Mouse (Mus musculus) neural tube, embryonic 14.5 days (tissue): ENCODE data around the gene Zkscan5. TPM values are rescaled to one million over a fixed set of nuclear protein-coding genes. Genes with fewer than 3 reads are reported as not detected.

Experiments used
- ATAC-seq: fragments of 200-750 bp; cut with Nextera tagmentation; 2 replicates; pipeline ENCODE4 v1.8.0; 2017; ENCODE audit warnings: low read depth, mild to moderate bottlenecking, moderate TSS enrichment, moderate library complexity
- H3K27ac ChIP-seq: fragments of 300-500 bp; sonication (generic); 2 replicates; pipeline ENCODE4 v1.5.1; 2014; ENCODE audit warnings: low read depth, mild to moderate bottlenecking, control low read depth, low read length, moderate library complexity, mixed read lengths
- H3K27me3 ChIP-seq: fragments of 300-500 bp; sonication (generic); 2 replicates; pipeline ENCODE4 v1.6.1; 2014; ENCODE audit warnings: low read length; ENCODE audit not compliant: control insufficient read depth, insufficient read depth
- H3K36me3 ChIP-seq: fragments of 300-500 bp; sonication (generic); 2 replicates; pipeline ENCODE4 v1.6.1; 2014; ENCODE audit warnings: low read length, mixed read lengths; ENCODE audit not compliant: control insufficient read depth, insufficient read depth
- H3K4me1 ChIP-seq: fragments of 300-500 bp; sonication (generic); 2 replicates; pipeline ENCODE4 v1.6.1; 2014; ENCODE audit warnings: low read length; ENCODE audit not compliant: control insufficient read depth, insufficient read depth
- H3K4me2 ChIP-seq: fragments of 300-500 bp; sonication (generic); 2 replicates; pipeline ENCODE4 v1.6.1; 2014; ENCODE audit warnings: mild to moderate bottlenecking, low read depth, low read length, control low read depth
- H3K4me3 ChIP-seq: fragments of 300-500 bp; sonication (generic); 2 replicates; pipeline ENCODE4 v1.5.1; 2014; ENCODE audit warnings: low read depth, low read length, control low read depth, mixed read lengths
- H3K9ac ChIP-seq: fragments of 300-500 bp; sonication (generic); replicated peaks from 2 replicates; pipeline ENCODE4 v1.6.1; 2014; ENCODE audit warnings: low read depth, mild to moderate bottlenecking, control low read depth, low read length, mixed read lengths
- H3K9me3 ChIP-seq: fragments of 300-500 bp; sonication (generic); 2 replicates; pipeline ENCODE4 v1.6.1; 2016; ENCODE audit warnings: low read length; ENCODE audit not compliant: control insufficient read depth
- WGBS: fragments of 180-500 bp; shearing (Covaris S2); extraction: QIAGEN DNeasy Blood & Tissue Kit; methylation state at CpG from one replicate; pipeline ENCODE4 v1.1.7; 2014; 5-methylcytosine and 5-hydroxymethylcytosine counted together
- polyA plus RNA-seq: library from polyadenylated mRNA; unstranded; fragments of >200 nt; fragmentation: Nextera tagmentation; extraction: Ambion mirVana; gene quantifications from 2 replicates; pipeline ENCODE4 v1.2.1, GENCODE M21; 2014

The Zkscan5 gene
- polyA plus RNA-seq = 13.5 and 15.4 TPM in 2 replicates

- under 1% methylated on average over 22 of the region's 22 CpGs for WGBS
- peak within 1 kb of the TSS; percentile 45 for H3K4me2 ChIP-seq
- no peaks in the 10 kb centered on the region for H3K9me3 ChIP-seq
- H3K9ac ChIP-seq = no peak within 1 kb of the TSS
- no peaks in the 10 kb centered on the region for H3K36me3 ChIP-seq
- no peaks in the 10 kb centered on the region for H3K27me3 ChIP-seq
- ATAC-seq = peak; percentile 94
- peaks cover 19% of the 10 kb centered on the region for H3K4me1 ChIP-seq
- peak within 1 kb of the TSS; percentile 39 for H3K4me3 ChIP-seq
- H3K27ac ChIP-seq = peak within 1 kb of the TSS; percentile 80
These were observed at the start of gene Zkscan5 for GRCm38 (mm10) chr5:145203936-145204691. Zkscan5 (plus strand) TSS chr5:145204562.

GRCm38 (mm10) chr5:145161361-145161760 is 43.0 kb upstream of the Zkscan5 start:
- H3K9ac ChIP-seq = no peak overlapping the region
- H3K4me2 ChIP-seq = no peak overlapping the region
- H3K9me3 ChIP-seq = no peaks in the 10 kb centered on the region
- peaks cover 7% of the 10 kb centered on the region for H3K4me1 ChIP-seq
- WGBS = 96% methylated on average over 14 of the region's 14 CpGs
- ATAC-seq = no peak
- no peak overlapping the region for H3K4me3 ChIP-seq
- no peak overlapping the region for H3K27ac ChIP-seq
- no peaks in the 10 kb centered on the region for H3K27me3 ChIP-seq
- H3K36me3 ChIP-seq = peaks cover 64% of the 10 kb centered on the region

- WGBS = 80% methylated on average over 3 of the region's 3 CpGs
- H3K4me1 ChIP-seq = peaks cover 22% of the 10 kb centered on the region
- H3K27ac ChIP-seq = no peak overlapping the region
- no peak overlapping the region for H3K4me2 ChIP-seq
- no peak for ATAC-seq
- no peak overlapping the region for H3K4me3 ChIP-seq
- H3K9ac ChIP-seq = no peak overlapping the region
- H3K9me3 ChIP-seq = no peaks in the 10 kb centered on the region
- no peaks in the 10 kb centered on the region; the same call in 1 of the 2 replicates for H3K27me3 ChIP-seq
- H3K36me3 ChIP-seq = peaks cover 43% of the 10 kb centered on the region; the same call in 1 of the 2 replicates
These were observed 39.7 kb upstream of the Zkscan5 start for GRCm38 (mm10) chr5:145164710-145165109.

- H3K36me3 ChIP-seq = peaks cover 38% of the 10 kb centered on the region; the same call in 1 of the 2 replicates
- no peak overlapping the region for H3K9ac ChIP-seq
These were observed 39.2 kb upstream of the Zkscan5 start for GRCm38 (mm10) chr5:145165184-145165583.

DNA sequence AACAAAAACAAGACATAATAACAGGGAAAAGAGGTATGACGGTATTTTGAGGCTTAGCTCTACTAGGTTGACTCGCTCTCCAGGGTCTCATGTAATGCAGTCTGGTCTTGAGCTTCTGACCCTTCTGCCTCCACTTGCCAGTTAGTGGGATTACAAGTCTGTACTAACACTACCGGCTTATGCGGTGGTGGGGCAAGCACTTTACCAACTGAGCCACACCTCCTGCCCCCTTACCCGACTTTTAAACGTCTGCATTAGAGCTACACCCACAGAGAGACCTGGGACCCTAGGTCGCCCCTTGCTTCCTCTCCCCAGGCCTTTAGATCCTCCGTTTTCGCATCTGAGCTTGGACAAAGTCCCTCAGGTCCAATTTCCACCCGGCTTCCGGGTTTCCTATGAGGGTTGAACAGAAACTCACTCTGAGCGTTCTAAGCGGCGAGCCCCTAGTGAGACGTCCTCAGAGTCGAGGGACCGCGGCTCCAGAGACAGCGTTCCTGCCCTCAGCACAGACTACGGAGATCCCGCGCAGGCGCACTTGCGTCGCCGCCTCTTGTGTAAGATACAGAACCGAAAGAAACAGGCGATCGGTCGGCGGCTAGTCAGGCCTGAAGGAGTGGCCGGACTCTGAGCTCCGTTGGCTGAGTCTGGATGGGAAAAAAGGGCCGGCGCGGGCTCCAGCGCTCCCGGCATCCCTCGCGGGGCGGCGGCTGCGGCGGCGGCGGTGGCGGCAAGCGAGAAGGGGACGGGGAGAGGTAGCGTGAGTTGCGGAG is 37.6 kb upstream of the Zkscan5 start, which contains the start of the genes Ptcd1 and Cpsf4:
Ptcd1 (minus strand) TSS at position 573 of the 770 bp plus-strand sequence.
Cpsf4 (plus strand) TSS at position 678 of the 770 bp plus-strand sequence.
- no peaks in the 10 kb centered on the region for H3K9me3 ChIP-seq
- WGBS = under 1% methylated on average over 50 of the region's 51 CpGs
- peak within 1 kb of the TSS; percentile 90 for H3K9ac ChIP-seq
- H3K4me2 ChIP-seq = peak within 1 kb of the TSS; percentile 94
- peak within 1 kb of the TSS; percentile 87 for H3K4me3 ChIP-seq
- H3K27me3 ChIP-seq = no peaks in the 10 kb centered on the region; the same call in 1 of the 2 replicates
- peak; percentile 94 for ATAC-seq
- peaks cover 30% of the 10 kb centered on the region for H3K36me3 ChIP-seq
- H3K27ac ChIP-seq = peak within 1 kb of the TSS; percentile 35
- peaks cover 22% of the 10 kb centered on the region for H3K4me1 ChIP-seq

More at GRCm38 (mm10) chr5:145165184-145165583, 39.2 kb upstream of the Zkscan5 start:
- no peak overlapping the region for H3K4me2 ChIP-seq
- H3K4me1 ChIP-seq = peaks cover 22% of the 10 kb centered on the region
- no peak overlapping the region for H3K4me3 ChIP-seq
- no peaks in the 10 kb centered on the region; the same call in 1 of the 2 replicates for H3K27me3 ChIP-seq
- no peak for ATAC-seq
- no peak overlapping the region for H3K27ac ChIP-seq
- no peaks in the 10 kb centered on the region for H3K9me3 ChIP-seq
- 92% methylated on average over 15 of the region's 15 CpGs for WGBS

GRCm38 (mm10) chr5:145167306-145167661 is 37.1 kb upstream of the Zkscan5 start:
- WGBS = 0% methylated on average over 28 of the region's 28 CpGs
- Histone ChIP-seq H3K4me3 (peak overlapping the region; percentile 87), H3K36me3 (peaks cover 33% of the 10 kb centered on the region)

GRCm38 (mm10) chr5:145178461-145178980 is 25.8 kb upstream of the Zkscan5 start:
- no peak overlapping the region for H3K4me2 ChIP-seq
- no peak overlapping the region for H3K4me3 ChIP-seq
- WGBS = 89% methylated on average over 18 of the region's 18 CpGs
- peaks cover 73% of the 10 kb centered on the region for H3K36me3 ChIP-seq
- H3K9ac ChIP-seq = no peak overlapping the region
- H3K9me3 ChIP-seq = no peaks in the 10 kb centered on the region
- no peaks in the 10 kb centered on the region for H3K4me1 ChIP-seq
- no peak for ATAC-seq
- H3K27ac ChIP-seq = no peak overlapping the region
- no peaks in the 10 kb centered on the region for H3K27me3 ChIP-seq

More at GRCm38 (mm10) chr5:145167306-145167661, 37.1 kb upstream of the Zkscan5 start:
- H3K27me3 ChIP-seq = no peaks in the 10 kb centered on the region; the same call in 1 of the 2 replicates
- peak overlapping the region; percentile 94 for H3K4me2 ChIP-seq
- H3K27ac ChIP-seq = 0 out of 2 replicates have a peak overlapping the region, but pooled peaks have one; percentile 28
- peak; percentile 61 for ATAC-seq
- peaks cover 22% of the 10 kb centered on the region for H3K4me1 ChIP-seq
- H3K9me3 ChIP-seq = no peaks in the 10 kb centered on the region
- peak overlapping the region; percentile 90 for H3K9ac ChIP-seq

- Histone ChIP-seq H3K4me1 (peaks cover 5% of the 10 kb centered on the region; the same call in 1 of the 2 replicates), H3K27ac (no peak overlapping the region), H3K36me3 (peaks cover 57% of the 10 kb centered on the region), H3K4me3 (no peak overlapping the region), H3K27me3 (no peaks in the 10 kb centered on the region), H3K9me3 (no peaks in the 10 kb centered on the region), H3K9ac (no peak overlapping the region), H3K4me2 (no peak overlapping the region)
- WGBS = 90% methylated on average over 2 of the region's 2 CpGs
- ATAC-seq = no peak
These were observed 19.1 kb upstream of the Zkscan5 start for GRCm38 (mm10) chr5:145185244-145185643.
